Mouse (Mus musculus): ENCODE data around the gene Agbl4. TPM values are rescaled to one million over a fixed set of nuclear protein-coding genes. Genes with fewer than 3 reads are reported as not detected.

Gene Agbl4
- total RNA-seq, 1 experiment from 2014 or later = not detected

DNA sequence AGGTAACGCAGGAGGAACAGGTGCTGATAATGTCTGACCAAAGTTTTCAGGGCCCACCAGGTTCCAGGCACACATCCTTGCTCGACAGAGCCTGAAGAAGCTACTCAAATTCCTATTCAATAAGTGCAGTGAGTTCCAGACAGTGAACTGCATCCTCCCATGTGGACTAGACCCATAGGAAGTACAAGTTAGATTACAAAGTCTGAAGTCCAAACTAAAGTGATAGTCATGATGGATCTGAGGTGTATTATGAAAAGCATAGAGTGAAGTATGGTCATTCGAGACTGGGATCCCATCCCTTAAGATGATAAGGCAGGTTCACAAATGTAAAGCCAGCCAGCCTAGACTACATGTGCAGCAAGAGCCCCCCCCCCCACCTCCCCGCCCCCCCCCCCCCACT is 1023.5 kb downstream of the Agbl4 start:
- no peak for ATAC-seq (replicated peaks; ENCODE audit: insufficient number of reproducible peaks, low FRiP score, low TSS enrichment, poor library complexity, severe bottlenecking)

DNA sequence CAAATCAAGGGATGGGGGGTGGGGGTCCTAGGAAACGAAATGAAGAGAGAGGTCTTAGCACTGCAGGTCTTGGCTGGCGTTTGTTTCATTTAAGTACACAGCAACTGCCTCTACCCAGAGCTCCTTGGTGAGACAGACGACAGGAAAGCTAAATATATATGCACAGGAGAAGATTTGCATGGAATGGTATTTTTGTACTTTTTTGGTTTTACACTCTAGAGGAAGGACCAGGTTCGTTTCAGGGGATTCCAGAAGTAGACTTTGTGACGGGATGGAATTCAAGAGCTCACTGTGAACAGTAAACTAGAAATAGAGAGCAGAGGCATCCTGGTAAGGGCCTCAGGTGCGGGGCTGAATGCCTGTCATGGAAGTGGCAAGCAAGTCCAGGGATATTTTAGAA is 1024.3 kb downstream of the Agbl4 start:
- ATAC-seq (replicated peaks; ENCODE audit: insufficient number of reproducible peaks, low FRiP score, low TSS enrichment, poor library complexity, severe bottlenecking) = no peak

DNA sequence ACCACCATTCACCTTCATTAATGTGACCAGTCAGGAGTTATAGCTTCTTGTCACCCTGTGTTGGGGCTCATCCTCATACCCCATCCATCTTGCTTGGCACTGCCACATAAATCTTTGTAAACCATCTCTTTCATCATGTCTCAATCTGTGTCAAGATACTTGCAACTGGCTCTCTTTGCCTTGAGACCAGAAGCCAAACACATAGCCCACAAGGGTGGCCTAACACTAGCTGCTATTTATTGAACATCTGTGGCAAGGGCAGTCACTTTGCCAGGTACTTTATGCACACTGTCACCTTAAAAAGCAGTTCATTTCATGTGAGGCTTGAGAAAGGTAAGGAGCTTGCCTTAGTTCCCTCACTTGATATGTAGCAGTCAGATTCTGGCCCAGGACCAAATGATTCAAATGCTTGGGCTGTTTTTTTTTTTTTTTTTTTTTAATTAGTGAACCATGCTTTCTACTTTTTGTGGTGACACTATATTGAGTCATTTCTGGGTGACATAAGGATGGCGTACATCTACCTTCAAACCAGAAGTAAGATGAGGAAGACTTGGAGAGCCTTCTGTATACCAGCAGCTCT is 1027.0 kb downstream of the Agbl4 start:
- ATAC-seq (replicated peaks; ENCODE audit: insufficient number of reproducible peaks, low FRiP score, low TSS enrichment, poor library complexity, severe bottlenecking) = no peak

DNA sequence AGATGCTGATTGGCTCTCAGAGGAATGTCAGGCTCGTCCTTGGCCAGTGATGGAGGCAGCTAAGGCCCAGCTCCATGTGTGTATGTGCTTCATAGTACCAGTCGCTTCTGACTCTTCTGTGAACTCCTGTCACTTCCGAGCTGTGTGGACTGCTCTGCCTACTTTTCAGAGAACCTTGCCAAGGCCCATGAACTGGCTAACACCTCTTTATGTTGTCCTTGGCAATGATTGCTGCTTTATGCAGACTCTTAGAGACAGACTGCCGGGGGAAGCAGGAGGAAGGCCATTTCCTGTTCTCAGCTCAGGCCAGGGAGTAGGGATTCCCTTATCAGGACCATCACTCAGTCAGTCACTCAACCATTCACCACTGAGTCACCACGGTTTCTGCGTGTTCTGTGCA is 1027.7 kb downstream of the Agbl4 start:
- no peak for ATAC-seq (replicated peaks; ENCODE audit: insufficient number of reproducible peaks, low FRiP score, low TSS enrichment, poor library complexity, severe bottlenecking)

- no peak for ATAC-seq (replicated peaks; ENCODE audit: insufficient number of reproducible peaks, low FRiP score, low TSS enrichment, poor library complexity, severe bottlenecking)
Measured at GRCm38 (mm10) chr4:111431186-111431585, 1033.7 kb downstream of the Agbl4 start.

- no peak for ATAC-seq (replicated peaks; ENCODE audit: insufficient number of reproducible peaks, low FRiP score, low TSS enrichment, poor library complexity, severe bottlenecking)
Measured at GRCm38 (mm10) chr4:111432013-111432412, 1034.6 kb downstream of the Agbl4 start.

DNA sequence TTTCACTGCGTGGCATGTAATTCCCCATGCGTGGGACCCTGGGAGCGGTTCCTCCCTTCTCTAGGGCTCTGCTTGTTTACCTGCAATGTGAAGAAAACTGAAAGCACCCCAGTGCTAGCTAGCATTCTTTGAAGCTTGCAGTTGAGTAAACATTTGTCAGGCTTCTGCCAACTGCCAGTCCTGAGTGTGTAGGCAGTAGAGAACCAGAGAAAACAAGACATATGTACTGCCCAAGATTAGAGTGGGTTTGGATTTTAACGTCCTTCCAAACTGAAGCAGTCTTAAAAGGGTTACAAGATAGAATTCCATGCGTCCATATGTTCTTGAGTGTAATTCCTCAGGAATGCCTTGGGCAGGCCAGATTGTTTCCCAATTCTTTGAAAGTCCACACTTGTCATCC is 1035.0 kb downstream of the Agbl4 start:
- no peak for ATAC-seq (replicated peaks; ENCODE audit: insufficient number of reproducible peaks, low FRiP score, low TSS enrichment, poor library complexity, severe bottlenecking)

DNA sequence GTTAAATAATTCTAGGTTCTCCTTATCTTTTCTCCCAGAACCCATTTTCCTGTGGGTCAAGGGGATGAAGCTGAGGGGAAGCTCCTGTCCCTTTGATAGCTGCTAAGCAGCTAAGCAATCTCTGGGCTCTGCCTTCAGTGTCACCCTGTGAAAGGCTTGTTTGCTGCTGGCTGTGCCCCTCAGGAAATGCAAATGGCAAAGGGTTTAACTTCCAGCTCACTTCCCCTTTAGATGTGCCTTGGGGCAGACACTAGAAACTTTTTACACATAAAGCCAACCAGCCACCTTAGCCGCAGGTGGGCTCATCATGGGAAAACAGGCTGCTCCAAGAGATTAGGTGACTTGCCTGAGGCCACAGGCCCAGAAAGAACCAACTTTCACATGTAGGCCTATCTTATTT is 1044.2 kb downstream of the Agbl4 start:
- ATAC-seq (replicated peaks; ENCODE audit: insufficient number of reproducible peaks, low FRiP score, low TSS enrichment, poor library complexity, severe bottlenecking) = peak; percentile 35; the same call in 1 of the 2 replicates

DNA sequence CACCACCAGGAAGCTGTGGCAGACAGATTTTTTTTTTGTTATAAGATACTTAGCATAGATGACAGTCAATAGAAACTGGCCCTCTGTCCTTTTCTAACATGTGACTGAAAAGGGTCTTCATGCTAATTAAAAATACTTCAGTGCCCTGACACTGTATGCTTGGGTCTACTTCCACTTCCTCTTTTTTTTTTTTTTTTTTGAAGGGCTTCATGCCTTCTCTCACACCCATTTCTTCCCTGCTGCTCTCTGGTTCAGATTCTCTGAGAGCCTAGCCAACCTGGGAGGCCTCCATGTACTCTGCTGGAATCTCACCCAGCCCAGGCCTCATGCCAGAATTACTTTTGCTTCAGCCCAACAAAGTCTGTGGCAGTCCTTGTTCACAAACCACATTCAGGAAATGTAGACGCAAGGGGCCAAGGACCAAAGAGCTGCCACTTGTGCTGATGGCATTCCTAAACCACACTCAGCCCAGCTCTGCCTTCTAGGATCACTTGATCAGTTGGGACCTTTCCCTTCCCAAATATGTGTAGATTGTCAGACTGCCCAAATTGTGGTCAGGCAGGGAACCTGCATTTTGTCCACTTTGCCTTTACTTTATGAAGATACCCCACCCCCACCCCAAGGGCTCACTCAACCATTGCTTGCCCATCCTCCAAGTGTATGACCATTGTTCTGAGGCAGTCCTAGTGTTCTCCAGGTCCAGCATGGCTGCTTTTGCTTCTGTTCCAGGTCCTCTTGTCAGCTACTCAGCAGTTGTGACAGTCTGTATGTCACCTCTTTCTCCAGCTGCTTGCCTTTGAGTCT is 1045.2 kb downstream of the Agbl4 start:
- peak; percentile 35; the same call in 1 of the 2 replicates for ATAC-seq (replicated peaks; ENCODE audit: insufficient number of reproducible peaks, low FRiP score, low TSS enrichment, poor library complexity, severe bottlenecking)

GRCm38 (mm10) chr4:111443906-111444615 is 1046.6 kb downstream of the Agbl4 start:
- no peak for ATAC-seq (replicated peaks; ENCODE audit: insufficient number of reproducible peaks, low FRiP score, low TSS enrichment, poor library complexity, severe bottlenecking)

GRCm38 (mm10) chr4:111444616-111445160 is 1047.2 kb downstream of the Agbl4 start:
- ATAC-seq (replicated peaks; ENCODE audit: insufficient number of reproducible peaks, low FRiP score, low TSS enrichment, poor library complexity, severe bottlenecking) = no peak

- ATAC-seq (replicated peaks; ENCODE audit: insufficient number of reproducible peaks, low FRiP score, low TSS enrichment, poor library complexity, severe bottlenecking) = no peak
Measured at GRCm38 (mm10) chr4:111447918-111448317, 1050.5 kb downstream of the Agbl4 start.

DNA sequence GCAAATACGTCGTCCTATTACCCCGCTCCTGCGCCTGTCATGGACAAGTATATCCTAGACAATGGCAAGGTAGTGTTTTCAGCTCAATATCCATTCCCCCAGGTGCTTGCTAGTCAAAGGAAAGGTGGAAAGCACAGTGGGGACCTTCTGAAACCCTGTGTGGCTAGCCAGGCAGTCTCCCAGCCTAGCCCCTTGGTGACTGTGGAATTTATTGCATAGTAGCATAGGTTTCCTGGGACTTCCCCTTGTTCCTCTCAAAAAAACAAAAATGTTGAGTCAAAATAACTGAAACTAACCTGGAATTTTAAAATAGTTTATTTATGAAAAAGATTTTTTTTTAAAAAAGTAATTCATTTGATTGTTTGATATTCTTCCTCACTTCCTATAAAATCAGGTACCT is 1051.1 kb downstream of the Agbl4 start:
- no peak for ATAC-seq (replicated peaks; ENCODE audit: insufficient number of reproducible peaks, low FRiP score, low TSS enrichment, poor library complexity, severe bottlenecking)

DNA sequence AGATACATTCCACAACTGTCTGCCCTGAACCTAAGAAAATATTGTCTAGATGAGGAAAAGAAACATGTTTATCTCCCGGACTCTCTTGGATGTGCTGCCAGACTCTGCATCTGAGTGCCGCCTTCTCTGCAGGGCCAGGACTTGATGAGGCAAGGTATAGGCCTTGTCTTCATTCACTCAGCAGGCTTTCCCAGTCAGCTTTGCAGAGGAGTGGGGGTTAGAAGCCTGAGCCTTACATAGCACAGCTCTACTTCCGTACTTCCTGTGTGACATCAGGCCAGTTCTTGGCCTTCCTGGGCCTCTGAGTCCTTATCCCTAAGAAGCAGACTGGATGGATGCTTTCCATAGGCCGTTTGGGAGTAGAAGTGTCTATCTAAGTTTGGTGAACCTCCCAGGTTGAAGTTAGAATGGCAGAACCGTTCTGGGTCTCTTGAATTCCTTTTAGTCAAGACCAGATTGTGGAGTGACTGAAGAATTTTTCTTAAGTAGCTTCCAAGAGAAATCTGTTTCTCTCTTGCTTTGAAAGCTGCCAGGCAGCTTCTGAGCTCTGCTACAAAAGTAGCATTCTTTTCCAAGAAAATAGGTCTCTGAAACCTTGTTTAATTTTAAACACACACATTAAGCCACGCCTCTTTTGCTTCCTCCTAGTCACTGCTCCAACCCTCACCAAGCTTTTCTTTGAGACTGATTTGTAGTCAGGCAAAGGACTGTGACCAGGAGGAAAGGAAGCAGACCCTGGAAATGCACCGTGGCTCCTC is 1052.2 kb downstream of the Agbl4 start:
- ATAC-seq (replicated peaks; ENCODE audit: insufficient number of reproducible peaks, low FRiP score, low TSS enrichment, poor library complexity, severe bottlenecking) = no peak

DNA sequence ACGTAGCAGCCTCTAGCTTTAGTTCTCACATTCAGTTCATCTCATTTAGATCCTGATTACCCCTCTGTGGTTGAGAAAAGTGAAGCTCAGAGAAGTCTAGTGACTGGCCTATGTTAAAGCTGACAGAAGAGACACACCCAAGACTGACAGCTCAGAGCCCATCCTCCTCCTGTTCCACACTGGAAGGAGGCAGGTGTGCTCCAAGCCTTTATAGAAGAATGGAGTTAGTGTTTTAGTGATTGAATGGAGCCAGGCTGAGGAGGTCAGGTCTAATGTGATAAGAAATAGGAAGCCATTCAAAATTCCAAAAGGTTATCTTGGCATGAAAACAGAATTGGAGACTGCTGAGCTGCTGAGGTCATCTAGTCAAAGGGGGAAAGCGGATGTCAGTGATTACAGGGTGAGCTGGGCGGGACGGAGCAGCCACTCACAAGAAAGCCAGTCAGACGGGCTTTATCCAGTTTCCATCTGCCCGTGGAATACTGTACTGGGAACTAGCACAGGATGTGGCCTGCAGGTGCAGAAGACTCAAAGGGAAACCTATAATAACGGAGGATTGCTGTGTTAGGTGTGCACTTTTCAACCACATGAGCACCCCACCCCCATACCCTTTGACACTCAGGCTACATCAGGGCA is 1053.9 kb downstream of the Agbl4 start:
- no peak for ATAC-seq (replicated peaks; ENCODE audit: insufficient number of reproducible peaks, low FRiP score, low TSS enrichment, poor library complexity, severe bottlenecking)

DNA sequence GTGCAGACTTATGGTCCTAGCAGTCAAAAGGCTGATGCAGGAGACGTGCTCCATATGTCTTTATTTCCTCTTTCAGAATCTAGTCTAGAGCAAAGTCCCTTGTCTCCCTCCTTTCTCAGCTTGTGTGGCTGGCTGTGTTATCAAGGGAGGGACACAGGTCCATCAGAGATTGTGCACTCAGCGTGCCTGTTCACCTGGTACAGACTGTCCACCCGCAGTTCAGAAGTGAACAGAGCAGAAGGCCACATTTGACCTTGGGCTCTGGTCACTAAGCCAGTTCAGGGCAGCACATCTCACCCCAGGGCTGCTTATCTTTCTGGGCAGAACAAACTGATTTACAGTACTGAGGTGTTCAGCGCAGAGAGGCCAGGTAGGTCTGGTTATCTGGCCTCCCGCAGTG is 1054.7 kb downstream of the Agbl4 start:
- ATAC-seq (replicated peaks; ENCODE audit: insufficient number of reproducible peaks, low FRiP score, low TSS enrichment, poor library complexity, severe bottlenecking) = no peak

DNA sequence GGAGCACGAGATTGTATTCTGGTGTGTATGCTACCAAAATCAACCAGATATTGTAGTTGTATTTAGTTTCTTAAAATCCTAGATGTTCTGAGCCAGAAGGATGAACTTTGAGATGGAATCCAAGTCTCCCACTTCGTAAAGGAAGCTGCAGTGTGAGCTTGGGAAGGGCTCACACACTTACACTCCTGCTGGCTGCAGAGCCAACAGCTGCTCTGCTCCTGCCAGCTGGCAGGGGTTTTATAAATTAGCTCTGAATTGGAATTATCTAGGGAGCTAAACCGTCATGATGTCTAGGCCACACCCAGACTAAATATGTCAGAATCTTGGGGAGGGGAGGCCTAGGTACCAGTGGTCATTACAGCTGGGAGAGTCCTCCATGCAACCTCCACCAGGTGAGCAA is 1055.8 kb downstream of the Agbl4 start:
- no peak for ATAC-seq (replicated peaks; ENCODE audit: insufficient number of reproducible peaks, low FRiP score, low TSS enrichment, poor library complexity, severe bottlenecking)

DNA sequence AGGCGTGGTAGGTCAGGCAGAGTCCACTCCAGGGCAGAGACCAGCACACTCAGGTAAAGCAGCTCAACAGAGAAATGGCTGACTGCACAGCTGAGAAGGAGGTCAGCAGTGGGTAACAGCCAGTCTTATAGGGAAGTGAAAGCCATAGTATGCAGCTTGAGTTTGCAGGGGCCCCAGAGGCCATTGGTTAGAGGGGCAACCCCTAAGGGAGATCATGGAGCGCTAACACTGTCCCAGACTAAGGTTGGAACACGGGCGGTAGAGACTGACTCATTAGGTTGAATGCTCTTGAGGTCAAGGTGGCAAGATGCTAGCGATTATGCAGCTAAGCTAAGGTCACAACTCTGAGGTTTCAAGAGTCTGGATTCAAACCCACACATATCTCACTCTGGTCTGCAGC is 1058.2 kb downstream of the Agbl4 start:
- peak; percentile 41; the same call in 1 of the 2 replicates for ATAC-seq (replicated peaks; ENCODE audit: insufficient number of reproducible peaks, low FRiP score, low TSS enrichment, poor library complexity, severe bottlenecking)
